8 mouse cellular contexts compared by ENCODE assay signal in the genomic region with DNA sequence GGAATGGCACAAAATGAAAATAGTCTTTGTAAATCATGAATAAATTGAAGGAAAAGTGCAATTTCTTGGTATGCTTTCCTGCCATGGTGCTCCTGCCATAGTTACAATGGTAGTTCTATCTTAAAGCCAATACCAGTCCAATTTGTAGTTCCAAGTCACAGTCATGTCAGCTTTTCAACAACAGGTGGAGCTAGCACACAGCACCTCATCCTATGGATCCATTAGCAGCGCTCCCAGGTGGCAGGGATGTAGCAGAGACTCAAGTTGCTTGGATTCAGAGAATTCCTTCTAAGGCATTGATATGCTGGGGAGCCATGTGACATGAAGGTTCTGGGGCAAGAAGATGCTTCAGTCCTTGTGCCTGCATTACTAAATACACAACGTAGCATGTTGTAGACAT. TPM values are rescaled to one million over a fixed set of nuclear protein-coding genes. Genes with fewer than 3 reads are reported as not detected.
A peak's percentile ranks its signal among the peaks of the same experiment; 100 is the strongest.
DNase-seq lines count a peak whose midpoint lies in the region; ATAC-seq and TF ChIP-seq lines count a peak whose summit lies in the region.
"Had no signal": no experiment of that assay in that cellular context is flagged by ENCODE, and none has a peak within 500 bp of the region (broad histone marks: within the 10 kb centered on the region; RNA-seq: fewer than 3 reads in every experiment).

No protein-coding gene starts in this region.

- no peaks in the 10 kb centered on the region for H3K9me3 ChIP-seq in kidney, embryonic 15.5 days (replicated peaks)
- no peaks in the 10 kb centered on the region for H3K9me3 ChIP-seq in MEL (replicated peaks; ENCODE audit: insufficient read depth, low read length)

- no peak overlapping the region for H3K27ac ChIP-seq in kidney, embryonic 15.5 days
- no peak overlapping the region for H3K27ac ChIP-seq in MEL (ENCODE audit: control insufficient read depth, low read depth, low read length)
- H3K27ac ChIP-seq: limb, embryonic 13.5 days had no signal

- TF ChIP-seq EP300 in MEL (IDR thresholded peaks at IDR 0.05; ENCODE audit: low read depth in 1 of 2, low read length in 2 of 2) = no peak

- no peak overlapping the region for H3K4me2 ChIP-seq in kidney, embryonic 15.5 days
- H3K4me2 ChIP-seq: limb, embryonic 13.5 days had no signal

- H3K79me2 ChIP-seq in MEL (ENCODE audit: control insufficient read depth, insufficient read depth, low read length, poor library complexity) = no peaks in the 10 kb centered on the region

- peak; percentile 47 for DNase-seq in kidney, adult 18-20 months
- no peak for DNase-seq in MEL (ENCODE audit: low read depth, low spot score)
- peak; percentile 70 for DNase-seq in embryo, embryonic 10 days (ENCODE audit: low spot score)
- DNase-seq in lung, postnatal 10 days = peak; percentile 18
- no peak for DNase-seq in T-cell, adult 2 months (ENCODE audit: low spot score)
- DNase-seq in left cerebral cortex, postnatal 10 days (ENCODE audit: extremely low spot score in 1 of 2, low spot score in 2 of 2) = no peak

- TF ChIP-seq POLR2A in MEL (IDR thresholded peaks at IDR 0.05; ENCODE audit: control insufficient read depth in 1 of 2, insufficient read depth in 1 of 2, low read depth in 1 of 2, low read length in 2 of 2, poor library complexity in 1 of 2) = no peak

- TF ChIP-seq CTCF in MEL (IDR thresholded peaks at IDR 0.05 in 2 of 3, conservative IDR thresholded peaks at IDR 0.05 in 1 of 3; ENCODE audit: control insufficient read depth in 1 of 3, insufficient read depth in 1 of 3, low read depth in 2 of 3, low read length in 3 of 3, poor library complexity in 1 of 3, severe bottlenecking in 1 of 3) = peak in 2 of 3 experiments; percentile 27 to 60; a peak in 3 of 6 replicates

- H3K4me1 ChIP-seq in kidney, embryonic 15.5 days = no peaks in the 10 kb centered on the region
- no peaks in the 10 kb centered on the region for H3K4me1 ChIP-seq in MEL (ENCODE audit: control insufficient read depth in 1 of 2, insufficient read depth in 2 of 2, low read length in 2 of 2)
- H3K4me1 ChIP-seq: limb, embryonic 13.5 days had no signal

- H3K36me3 ChIP-seq in kidney, embryonic 15.5 days = no peaks in the 10 kb centered on the region
- no peaks in the 10 kb centered on the region for H3K36me3 ChIP-seq in MEL (ENCODE audit: control insufficient read depth in 1 of 2, insufficient read depth in 2 of 2, low read length in 2 of 2)
- H3K36me3 ChIP-seq: limb, embryonic 13.5 days had no signal

- H3K4me3 ChIP-seq in kidney, embryonic 15.5 days (replicated peaks) = no peak overlapping the region
- no peak overlapping the region for H3K4me3 ChIP-seq in MEL (ENCODE audit: control insufficient read depth in 1 of 2, insufficient read depth in 1 of 2, low read depth in 2 of 2, low read length in 2 of 2)
- H3K4me3 ChIP-seq: limb, embryonic 13.5 days had no signal

- WGBS in kidney, embryonic 15.5 days = 37% methylated on average over 2 of the region's 2 CpGs

- H3K27me3 ChIP-seq in kidney, embryonic 15.5 days = no peaks in the 10 kb centered on the region
- no peaks in the 10 kb centered on the region; a peak in 1 of 4 replicates for H3K27me3 ChIP-seq in MEL (ENCODE audit: control insufficient read depth in 1 of 2, insufficient read depth in 2 of 2, low read length in 2 of 2)
- H3K27me3 ChIP-seq: limb, embryonic 13.5 days had no signal

- peak; percentile 17 for TF ChIP-seq RAD21 in MEL (IDR thresholded peaks at IDR 0.05; ENCODE audit: low read depth, low read length)

- ATAC-seq in kidney, embryonic 15.5 days (replicated peaks; ENCODE audit: low FRiP score) = no peak

- intact Hi-C loops in left cerebral cortex, postnatal 10 days (cut with DNase I) = no loop called here

- no peak overlapping the region for H3K9ac ChIP-seq in kidney, embryonic 15.5 days
- H3K9ac ChIP-seq in MEL (ENCODE audit: control insufficient read depth, low read depth, low read length, poor library complexity, severe bottlenecking) = no peak overlapping the region
- H3K9ac ChIP-seq: limb, embryonic 13.5 days had no signal

TF ChIP-seq in MEL, 35 proteins besides CTCF, POLR2A, EP300 and RAD21:
- TF ChIP-seq SMC3 (IDR thresholded peaks at IDR 0.05; ENCODE audit: low read depth, low read length) (peak; percentile 36), POLR2AphosphoS2 (IDR thresholded peaks at IDR 0.05; ENCODE audit: low read length) (no peak), MYB (IDR thresholded peaks at IDR 0.05; ENCODE audit: low read depth, low read length) (no peak), JUND (IDR thresholded peaks at IDR 0.05; ENCODE audit: low read depth, low read length) (no peak), E2F4 (IDR thresholded peaks at IDR 0.05; ENCODE audit: borderline replicate concordance, low read depth, low read length) (no peak), ZNF384 (IDR thresholded peaks at IDR 0.05; ENCODE audit: low read depth, low read length) (no peak), SIN3A (IDR thresholded peaks at IDR 0.05; ENCODE audit: low read length) (no peak), ZC3H11A (IDR thresholded peaks at IDR 0.05; ENCODE audit: low read depth, low read length) (peak; percentile 15; the same call in 1 of the 2 replicates), GABPA (IDR thresholded peaks at IDR 0.05; ENCODE audit: low read depth, low read length) (no peak)
TF ChIP-seq in MEL: peak in this region for 2.

RNA-seq across cellular contexts. Expression of a gene that starts 19.8 kb away (rescaled TPM):
- polyA plus RNA-seq in kidney, embryonic 15.5 days (2015; fragmentation: Nextera tagmentation; extraction: Ambion mirVana) = 82.2 and 86.3 TPM in 2 replicates
- total RNA-seq in MEL (2012; rRNA removed) = 56.8 and 61.3 TPM in 2 replicates
- polyA plus RNA-seq in MEL (2012; ENCODE audit: insufficient read depth in 1 of 2, insufficient read length in 2 of 2, low read depth in 1 of 2, low replicate concordance in 2 of 2, missing spikeins in 1 of 2) = 100 to 1,000 TPM in 1 of 2 experiments, 10 to 100 TPM in 1; 65.1 to 173 TPM
- 10 to 100 TPM; 34.5 to 35.4 TPM for total RNA-seq in left cerebral cortex, postnatal 10 days (2021)

RNA-seq across cellular contexts. Expression of a gene that starts 51.5 kb away (rescaled TPM):
- polyA plus RNA-seq in kidney, embryonic 15.5 days (2015; fragmentation: Nextera tagmentation; extraction: Ambion mirVana) = 6.7 and 7.9 TPM in 2 replicates
- not detected in 2 replicates for total RNA-seq in MEL (2012; rRNA removed)
- under 1 TPM in 1 of 2 experiments, not detected in 1; 0.01 TPM for polyA plus RNA-seq in MEL (2012; ENCODE audit: insufficient read depth in 1 of 2, insufficient read length in 2 of 2, low read depth in 1 of 2, low replicate concordance in 2 of 2, missing spikeins in 1 of 2)
- 10 to 100 TPM; 16.4 to 16.7 TPM for total RNA-seq in left cerebral cortex, postnatal 10 days (2021)

Comparison
In these comparisons a context has a peak if more than half of its experiments do, and no peak if none do; other contexts are left out.
1. DNase-seq: peak in kidney, adult 18-20 months (single experiment), embryo, embryonic 10 days (single experiment) and lung, postnatal 10 days (single experiment); none in MEL (single experiment), T-cell, adult 2 months (single experiment) and left cerebral cortex, postnatal 10 days (0 of 2).
2. RNA of a gene that starts 51.5 kb away (total RNA-seq): 16.4 to 16.7 TPM in left cerebral cortex, postnatal 10 days; not detected in MEL; every median in the first group is over 10 times any median in the second.